Mouse (Mus musculus): ENCODE measurements around the gene Cpm. TPM values are rescaled to one million over a fixed set of nuclear protein-coding genes. Genes with fewer than 3 reads are reported as not detected.

Cpm gene
- total RNA-seq, 2 experiments from 2014 or later, result 9.3 to 10.0 TPM

DNA sequence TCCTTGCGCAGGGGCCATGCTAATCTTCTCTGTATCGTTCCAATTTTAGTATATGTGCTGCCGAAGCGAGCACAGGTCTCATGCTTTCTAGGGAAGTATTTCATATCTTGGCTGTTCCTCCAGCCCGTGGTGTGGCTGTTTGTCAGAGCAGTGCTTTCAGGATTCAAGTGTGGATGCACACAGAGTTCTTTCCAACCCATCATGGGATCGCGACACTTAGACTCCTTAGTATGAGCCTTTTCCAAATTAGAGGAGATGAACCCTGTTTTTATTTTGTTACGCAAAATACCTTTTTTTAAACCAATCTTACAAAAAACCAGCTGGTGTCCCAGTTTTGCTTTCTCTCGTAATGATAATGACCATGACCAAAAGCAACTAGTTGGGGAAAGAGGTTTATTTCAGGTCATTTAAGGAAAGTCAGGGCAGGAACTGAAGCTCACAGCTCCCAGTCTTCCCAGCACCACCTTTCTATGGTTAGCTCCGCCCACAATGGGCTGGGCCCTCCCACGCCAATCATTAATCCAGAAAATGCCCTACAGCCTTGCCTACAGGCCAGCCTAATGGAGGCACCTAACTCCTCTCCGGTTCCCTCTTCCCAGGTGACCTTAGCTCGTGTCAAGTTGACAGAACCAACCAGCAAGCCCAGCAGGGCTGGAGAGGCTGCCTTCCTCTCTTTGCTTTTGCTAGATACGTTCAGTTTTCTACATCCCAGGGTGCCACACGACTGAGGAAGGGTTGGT lies 33.2 kb downstream of the Cpm start:
- DNase-seq, result no peak

DNA sequence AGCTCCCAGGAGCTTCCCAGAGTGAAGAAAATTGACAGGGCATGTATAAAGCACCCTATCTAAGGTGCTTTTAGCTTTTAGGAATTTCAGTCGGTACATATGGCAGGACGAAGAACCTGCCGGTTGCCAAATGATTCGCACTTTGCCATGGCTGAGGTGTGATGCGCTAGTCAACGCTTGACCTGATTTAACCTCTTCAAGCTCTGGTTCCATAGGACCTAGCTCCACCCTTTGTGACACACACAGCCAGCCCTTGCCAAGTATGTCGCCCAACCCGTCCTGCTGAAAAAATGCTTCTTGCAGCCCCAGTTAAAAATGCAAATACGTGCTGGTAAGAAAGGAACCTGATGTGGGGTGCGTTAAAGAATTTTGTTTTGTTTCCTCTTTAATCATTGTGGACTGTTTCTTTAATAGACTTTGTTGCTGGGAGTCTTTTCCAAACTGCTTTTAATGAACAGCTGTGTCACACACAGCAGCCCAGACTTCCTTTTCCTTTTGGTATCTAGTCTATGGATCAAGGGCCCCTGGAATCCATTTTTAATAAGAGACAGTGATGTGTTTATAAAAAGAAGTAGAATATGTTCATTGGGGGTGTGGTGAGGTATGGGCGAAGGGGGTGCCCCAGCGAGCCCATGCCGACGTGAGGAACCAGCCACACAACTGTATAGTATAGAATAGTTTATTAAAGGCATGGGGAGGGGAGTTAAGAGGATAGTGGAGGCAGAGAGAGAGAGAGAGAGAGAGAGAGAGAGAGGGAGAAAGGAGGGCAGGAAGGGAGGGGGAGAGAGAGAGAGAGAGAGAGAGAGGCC lies 34.0 kb downstream of the Cpm start:
- DNase-seq, result no peak

DNA sequence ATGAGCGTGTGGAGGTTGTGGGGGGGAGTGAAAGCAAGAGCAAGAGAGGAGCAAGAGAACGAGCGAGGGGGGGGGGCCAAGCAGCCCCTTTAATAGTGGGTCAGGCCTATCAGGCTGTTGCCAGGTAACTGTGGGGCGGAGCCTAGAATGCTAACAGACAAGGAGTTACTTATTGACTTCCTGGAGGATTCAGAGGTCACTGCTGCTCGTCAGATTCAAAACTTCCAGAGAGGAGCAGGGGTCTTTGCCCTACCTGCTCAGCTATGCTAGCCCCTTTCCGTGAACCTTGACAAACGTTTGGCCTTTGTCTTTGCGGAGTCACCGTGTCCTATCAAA lies 34.5 kb downstream of the Cpm start:
- DNase-seq, result no peak

DNA sequence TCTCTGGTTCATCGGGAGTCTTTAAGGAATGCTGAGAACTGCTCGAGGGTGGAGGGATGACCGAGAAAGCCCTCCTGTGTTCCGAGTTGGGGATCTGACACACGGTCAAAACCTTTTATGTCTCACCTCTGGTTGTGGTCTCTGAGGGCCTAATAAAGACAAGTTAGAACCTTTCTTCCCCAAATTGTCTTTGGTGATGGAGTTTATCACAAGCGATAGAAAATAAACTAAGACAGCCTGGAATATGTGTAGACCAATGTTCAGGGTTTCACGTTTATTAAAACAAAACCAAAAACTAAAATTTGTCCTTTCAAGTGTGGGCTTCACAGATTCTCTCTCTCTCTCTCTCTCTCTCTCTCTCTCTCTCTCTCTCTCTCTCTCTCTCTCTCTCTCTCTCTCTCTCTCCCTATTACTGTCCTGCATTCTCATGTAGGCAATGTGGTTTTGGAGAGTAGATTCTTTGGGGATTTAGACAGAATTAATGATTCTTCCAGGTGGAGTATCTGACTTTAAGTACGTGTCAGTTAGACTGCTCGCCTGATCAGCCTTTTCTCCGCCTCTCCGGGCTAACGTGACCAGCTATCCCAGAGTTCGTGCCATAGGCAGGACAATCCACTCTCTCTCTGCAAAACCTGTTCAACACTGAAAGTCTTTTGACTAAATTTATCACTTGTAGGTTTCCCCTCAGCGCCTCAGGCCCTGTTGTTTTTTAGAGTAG lies 35.1 kb downstream of the Cpm start:
- no peak for DNase-seq

DNA sequence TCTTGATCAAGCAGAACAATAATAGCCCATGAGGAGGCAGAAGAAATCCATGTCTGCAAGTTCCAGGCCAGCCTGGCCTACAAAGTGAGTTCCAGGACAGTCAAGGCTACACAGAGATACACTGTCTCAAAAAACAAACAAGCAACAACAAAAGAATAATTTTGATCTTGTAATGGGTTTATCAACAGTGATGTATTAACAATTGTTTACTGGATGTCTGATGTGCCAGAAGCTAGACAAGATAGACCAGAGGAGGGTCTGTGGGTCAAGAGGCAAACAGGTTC lies 35.6 kb downstream of the Cpm start:
- no peak for DNase-seq

DNA sequence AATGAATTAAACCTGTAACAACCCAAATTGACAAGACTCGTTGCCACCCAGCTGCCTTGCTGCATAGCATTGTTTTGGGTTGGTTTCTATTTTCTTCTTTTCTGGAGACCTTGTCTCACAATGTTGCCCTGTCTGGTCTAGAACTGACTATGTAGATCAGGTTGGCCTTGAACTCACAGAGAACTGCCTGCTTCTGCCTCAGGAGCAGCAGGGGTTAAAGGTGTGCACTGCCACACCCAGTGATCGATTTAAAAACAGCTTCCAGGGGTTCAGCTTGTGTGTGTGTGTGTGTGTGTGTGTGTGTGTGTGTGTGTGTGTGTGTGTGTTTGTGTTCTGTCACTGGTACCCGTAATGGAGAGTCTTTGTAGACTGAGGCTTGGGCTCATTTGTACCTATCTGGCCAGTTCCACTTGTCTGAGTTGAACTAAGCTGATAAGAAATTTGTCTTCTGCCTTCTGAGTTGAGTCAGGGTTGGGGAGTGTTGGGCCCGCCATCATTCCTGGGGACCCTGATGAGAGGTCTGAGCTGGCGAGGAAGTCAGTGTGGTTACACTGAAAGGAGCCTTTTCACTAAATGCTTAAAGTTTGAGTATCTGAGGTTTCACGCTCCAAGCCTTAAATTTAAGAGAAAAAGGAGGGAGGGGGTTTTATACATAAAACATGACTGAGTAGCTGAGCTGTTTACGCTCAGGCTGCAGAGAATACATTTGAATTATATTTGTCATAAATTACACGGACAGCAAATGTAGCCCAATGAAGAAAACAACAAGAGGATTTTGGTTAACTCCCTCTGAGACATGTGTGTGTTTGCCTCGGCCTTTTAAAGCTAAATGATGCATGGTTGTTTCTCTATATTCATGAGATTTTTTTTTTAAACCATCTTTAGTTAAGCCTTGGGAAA lies 36.3 kb downstream of the Cpm start:
- DNase-seq, result no peak

DNA sequence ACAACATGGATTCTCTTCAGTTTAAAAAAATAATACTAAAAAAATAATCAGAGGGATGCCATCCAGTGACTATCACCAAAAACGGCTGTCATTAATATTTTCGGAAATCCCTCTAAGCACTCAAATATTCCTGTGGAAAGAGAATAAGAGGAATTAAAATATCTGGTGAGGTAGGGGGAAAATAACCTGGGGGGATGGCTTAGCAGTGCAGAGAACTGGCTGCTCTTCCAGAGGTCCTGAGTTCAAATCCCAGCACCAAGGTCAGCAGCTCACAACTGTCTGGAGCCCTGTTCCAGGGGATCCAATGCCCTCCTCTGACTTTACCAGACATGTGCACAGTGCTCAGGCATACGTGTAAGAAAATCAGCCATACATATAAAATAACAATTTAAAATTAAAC lies 37.1 kb downstream of the Cpm start:
- no peak for DNase-seq

DNA sequence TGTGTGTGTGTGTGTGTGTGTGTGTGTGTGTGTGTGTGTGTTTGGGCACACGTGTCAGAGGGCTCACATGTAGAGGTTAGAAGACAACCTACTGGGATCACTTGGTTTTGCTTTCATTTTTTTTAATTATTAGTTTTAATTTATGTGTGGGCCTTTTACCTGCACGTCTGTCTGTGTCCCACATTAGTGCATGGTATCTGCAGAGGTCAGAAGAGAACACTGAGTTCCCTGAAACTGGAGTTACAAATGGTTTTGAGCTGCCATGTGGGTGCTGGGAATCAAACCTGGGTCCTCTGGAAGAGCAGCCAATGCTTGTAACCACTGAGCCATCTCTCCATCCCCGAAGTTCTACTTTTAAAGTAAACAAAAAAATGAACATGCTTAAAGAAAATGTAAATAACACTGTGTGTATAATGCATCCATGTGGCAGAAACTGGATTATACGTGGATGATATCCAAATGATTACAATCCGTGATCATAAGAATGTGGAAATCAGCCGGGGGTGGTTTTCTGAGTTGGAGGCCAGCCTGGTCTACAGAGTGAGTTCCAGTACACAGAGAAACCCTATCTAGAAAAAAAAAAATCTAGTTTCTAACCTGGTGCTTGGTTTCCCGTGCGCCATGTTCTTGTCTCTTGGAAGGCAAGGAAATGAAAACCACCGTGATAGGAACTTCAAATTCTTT lies 37.8 kb downstream of the Cpm start:
- DNase-seq, result no peak

DNA sequence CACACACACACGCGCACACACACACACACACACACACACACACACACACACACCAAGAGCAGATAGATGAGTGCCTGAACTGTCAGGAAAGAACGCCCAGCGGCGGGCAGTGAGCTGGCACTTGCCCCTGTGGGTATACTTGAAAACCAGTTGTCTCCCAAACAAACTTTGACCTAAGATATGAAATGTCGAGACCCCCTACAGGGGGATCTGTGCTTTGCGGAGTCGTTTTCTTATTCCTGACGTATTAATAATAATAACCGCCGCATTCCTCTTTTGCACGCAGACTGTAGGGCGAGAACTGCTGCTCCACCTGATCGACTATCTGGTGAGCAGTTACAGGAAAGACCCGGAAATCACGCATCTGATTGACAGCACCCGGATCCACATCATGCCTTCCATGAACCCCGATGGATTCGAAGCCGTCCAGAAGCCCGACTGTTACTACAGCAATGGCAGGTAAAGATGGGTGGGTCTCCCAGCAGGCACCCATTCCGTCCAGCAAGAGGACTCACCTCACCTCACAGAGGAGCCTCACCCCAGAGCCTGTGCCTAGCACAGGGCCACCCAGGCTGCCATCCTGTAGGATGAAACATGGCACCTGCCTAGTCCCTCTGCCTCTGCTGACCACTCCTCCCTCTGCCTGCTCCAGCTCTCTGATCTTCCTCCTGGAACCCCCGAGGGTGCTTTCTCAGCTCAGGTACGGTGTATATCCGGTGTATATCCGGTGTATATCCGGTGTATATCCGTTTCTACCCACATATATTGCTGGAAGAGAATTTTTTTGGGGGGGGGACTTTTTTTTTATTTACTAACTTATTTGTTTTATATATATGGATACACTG lies 38.6 kb downstream of the Cpm start:
- no peak for DNase-seq

DNA sequence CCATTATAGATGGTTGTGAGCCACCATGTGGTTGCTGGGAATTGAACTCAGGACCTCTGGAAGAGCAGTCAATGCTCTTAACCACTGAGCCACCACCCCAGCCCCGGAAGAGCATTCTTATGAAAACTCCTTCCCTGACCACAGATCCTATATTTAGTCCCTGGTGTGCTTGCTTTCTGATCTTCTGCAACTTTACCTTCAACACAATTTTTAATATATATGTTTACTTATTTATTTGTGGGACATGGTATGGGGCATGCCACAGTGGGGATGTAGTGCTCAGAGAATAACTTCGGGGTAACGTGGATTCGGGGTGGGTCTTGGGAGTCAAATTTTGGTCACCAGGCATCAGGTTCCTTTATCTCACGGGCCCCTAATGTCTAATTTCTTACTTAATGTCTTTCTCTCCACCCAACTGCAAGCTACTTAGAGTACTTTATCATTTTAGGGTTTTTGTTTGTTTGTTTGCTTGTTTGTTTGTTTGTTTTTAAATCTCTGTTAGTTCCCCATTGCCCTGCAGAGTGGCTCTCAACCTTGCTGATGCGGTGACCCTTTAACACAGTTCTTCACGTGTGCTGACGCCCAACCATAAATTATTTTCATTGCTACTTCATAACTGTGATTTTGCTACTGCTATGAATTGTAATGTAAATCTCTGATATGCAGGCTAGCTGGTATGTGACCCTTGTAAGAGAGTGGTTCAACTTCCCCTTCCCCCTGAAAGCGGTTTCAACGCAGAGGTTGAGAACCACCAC lies 39.4 kb downstream of the Cpm start:
- DNase-seq, result no peak

DNA sequence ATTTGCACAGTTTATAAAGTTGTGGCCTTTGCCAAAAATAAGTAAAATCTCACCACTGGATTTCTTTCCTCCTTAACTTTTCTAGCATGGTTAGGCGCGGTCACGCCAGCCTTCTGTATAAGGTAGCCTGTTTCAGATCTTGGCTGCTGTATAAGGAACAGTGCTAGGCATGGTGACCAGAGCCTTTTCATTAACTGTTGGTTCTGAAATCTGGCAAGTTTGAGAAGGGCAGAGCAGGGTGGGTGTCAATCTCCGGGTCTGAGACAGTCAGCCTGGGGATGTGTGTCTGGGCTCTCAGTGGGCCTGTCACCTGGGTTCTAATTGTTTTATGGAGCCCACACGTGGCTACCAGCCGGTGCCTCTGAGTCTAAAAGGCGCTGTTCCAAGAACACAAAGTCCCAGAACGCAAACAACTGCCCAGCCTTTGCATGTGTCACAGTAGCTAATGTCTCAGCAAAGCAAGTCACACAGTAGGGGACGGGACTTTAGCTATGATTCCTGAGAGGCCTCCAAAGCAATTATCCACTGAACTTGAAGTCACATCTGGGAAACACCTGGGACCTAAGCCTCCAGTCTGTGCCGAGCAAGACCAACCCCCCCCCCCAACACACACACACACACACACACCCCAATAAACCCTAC lies 40.3 kb downstream of the Cpm start:
- DNase-seq, result no peak

DNA sequence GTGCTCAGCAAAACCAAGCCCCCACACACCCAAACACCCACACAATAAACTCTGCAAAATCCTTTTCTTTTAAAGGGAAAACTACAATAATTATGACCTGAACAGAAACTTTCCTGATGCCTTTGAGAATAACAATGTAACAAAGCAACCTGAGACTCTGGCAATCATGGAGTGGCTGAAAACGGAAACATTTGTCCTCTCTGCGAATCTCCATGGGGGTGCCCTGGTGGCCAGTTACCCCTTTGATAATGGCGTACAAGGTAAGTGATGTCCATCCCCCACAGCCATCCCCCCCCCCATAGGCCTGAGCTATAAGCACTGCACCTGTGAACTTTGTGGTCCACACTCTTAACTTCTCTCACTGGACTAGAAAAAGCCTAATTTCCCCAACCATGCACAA lies 40.8 kb downstream of the Cpm start:
- no peak for DNase-seq

DNA sequence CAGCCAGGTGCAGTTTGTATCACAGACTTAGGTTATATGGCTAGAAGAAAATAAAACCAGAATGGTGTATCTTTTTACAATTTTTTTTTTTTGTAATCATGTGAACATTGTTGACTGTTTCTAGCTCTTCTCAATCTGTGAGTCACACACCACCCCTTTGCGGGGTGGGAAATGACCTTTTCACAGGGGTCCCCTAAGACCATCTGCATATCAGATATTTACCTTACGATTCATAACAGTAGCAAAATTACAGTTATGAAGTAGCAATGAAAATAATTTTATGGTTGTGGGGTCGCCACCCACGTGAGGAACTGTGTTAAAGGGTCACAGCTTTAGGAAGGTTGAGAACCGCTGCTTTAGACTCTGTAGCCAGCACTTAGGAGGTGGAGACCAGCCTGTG lies 41.5 kb downstream of the Cpm start:
- no peak for DNase-seq

DNA sequence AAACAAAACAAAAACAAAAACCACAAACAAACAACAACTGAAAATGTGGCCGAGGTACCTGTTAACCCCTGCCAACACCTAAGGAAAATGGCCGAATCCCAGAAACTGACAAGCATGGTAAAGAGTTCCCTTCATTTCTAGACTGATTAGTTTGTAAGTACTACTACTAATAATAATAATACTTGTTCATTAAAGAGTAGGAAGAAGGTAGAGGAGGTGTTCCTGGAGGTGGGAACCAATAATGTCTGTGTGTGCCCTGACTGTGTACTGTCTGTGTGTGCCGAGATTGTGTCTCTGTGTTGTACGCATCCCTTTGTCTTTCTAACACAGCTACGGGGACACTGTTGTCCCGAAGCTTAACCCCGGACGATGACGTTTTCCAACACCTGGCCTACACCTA lies 42.0 kb downstream of the Cpm start:
- DNase-seq, result no peak

DNA sequence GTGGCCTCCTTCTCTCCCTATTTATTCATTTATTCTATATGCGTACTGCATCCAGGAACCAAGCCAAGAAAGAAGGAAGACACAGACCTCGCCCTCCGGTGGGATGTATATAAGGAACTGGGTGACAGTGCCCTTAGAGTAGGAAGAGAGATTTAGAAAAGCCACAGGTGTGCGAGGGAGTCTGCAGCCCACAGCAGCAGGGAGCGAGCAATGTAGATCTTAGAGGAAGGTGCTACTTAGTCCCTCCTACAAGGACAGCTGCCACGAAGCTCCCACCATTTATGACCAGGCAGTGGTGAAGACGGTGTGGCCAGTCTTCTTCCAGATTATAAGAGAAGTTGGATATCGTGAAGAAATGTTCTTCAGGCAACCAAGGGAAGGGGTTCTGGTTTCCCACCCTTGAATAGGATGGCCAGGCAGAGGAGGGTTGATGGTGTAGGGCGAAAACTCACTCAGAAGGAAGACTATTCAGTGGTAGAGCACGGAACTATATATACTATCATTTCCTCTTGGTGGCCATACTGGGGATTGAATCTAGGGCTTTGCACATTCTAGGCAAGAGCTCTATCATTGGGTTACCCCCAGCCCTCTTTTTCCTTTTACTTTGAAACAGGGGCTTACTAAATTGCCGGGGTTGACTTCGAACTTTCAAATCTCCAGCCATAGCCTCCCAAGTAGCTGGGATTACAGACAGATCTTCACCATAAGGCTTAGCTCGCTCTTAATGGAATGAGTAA lies 42.8 kb downstream of the Cpm start:
- DNase-seq, result no peak

DNA sequence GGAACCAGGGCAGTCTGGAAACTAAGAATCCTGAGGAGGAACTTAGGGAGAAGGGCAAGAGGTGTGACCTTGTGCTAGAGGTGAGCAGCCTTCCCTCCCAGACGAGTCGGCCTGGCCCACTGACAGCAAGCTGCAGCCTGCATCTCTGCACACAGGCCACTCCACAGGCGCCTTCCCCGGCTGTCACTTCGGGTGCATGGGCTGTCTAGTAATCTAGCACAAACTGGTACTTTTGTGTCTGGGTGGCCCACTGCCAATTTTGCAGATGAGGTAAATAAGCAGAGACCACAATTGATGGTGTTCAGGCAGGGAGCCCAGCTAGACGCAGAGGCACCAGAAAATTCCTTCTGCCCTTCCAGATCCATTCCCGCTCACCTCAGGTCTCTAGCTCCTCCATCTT lies 43.4 kb downstream of the Cpm start:
- peak; percentile 17 for DNase-seq

DNA sequence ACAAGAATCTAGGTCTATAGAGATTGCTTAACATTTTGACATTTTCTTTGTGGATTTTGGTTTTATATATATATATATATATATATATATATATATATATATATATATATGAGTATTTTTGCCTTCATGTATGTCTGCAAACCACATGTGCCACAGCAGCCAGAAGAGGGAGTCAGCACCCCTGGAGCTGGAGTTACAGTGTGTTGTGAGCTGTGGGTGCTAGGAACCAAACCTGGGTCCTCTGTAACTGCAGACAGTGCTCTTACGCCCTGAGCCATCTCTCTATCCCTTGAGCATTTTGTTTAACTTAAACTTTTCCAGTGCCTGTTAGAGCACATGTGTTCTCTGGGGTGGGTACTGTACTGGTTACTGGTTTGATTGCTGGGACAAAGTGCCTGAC lies 44.6 kb downstream of the Cpm start:
- DNase-seq, result no peak

DNA sequence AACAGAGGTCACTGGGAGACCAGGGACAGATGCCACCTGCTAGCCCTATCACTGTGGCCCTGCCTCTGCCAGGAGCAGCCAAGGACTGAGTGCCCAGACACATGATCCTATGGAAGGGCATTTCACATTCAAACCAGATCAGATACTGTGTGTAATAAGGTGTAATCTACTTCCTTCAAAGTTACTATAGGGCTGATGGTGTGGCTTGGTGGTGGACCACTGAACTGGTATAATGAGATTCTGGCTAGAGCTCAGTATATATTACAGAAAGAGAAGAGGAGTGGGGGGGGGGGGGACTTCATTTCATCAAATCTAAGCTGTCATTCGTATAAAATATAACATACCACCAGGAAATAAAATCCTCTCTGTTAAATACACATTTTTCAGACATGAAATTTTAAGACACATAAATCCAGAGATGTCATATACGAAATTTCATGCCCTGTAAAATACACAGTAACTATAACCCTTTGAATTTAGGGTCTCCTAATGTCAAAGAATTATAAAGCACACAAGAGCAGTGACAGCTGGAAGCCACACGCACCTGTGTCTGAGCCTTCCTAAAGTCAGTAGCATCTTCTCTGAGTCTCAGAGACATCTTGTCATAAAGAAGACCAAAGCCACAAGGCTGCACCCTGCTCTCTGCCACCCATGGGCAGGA lies 45.2 kb downstream of the Cpm start:
- no peak for DNase-seq

Measured in gastrocnemius, postnatal 10 days (tissue).